Mouse (Mus musculus) spleen, adult 2 months (tissue): ENCODE measurements around the gene Fanci. TPM values are rescaled to one million over a fixed set of nuclear protein-coding genes. Genes with fewer than 3 reads are reported as not detected.
A peak's percentile ranks its signal among the peaks of the same experiment; 100 is the strongest.

Experiments used
- DNase-seq, 2 experiments: peaks; one replicate each; pipeline versions ENCODE4 v3.0.0 to v3.0.0-alpha.2; 2012 to 2021; ENCODE audit warnings: low spot score in 2 of 2, low read depth in 1 of 2
- H3K27ac ChIP-seq: fragments of 200-500 bp; 2 replicates; pipeline ENCODE4 v1.5.1; 2012; ENCODE audit warnings: low read length, inconsistent platforms; ENCODE audit not compliant: insufficient read depth
- H3K27me3 ChIP-seq: fragments of 200-500 bp; 2 replicates; pipeline ENCODE4 v1.6.1; 2012; ENCODE audit warnings: mild to moderate bottlenecking, moderate library complexity, low read length, inconsistent platforms; ENCODE audit not compliant: control insufficient read depth, insufficient read depth
- H3K36me3 ChIP-seq: fragments of 200-500 bp; 2 replicates; pipeline ENCODE4 v1.6.1; 2012; ENCODE audit warnings: mild to moderate bottlenecking, low read length, inconsistent platforms; ENCODE audit not compliant: control insufficient read depth, insufficient read depth
- H3K4me1 ChIP-seq: fragments of 200-500 bp; 2 replicates; pipeline ENCODE4 v1.6.1; 2011; ENCODE audit warnings: inconsistent platforms; ENCODE audit not compliant: control insufficient read depth, insufficient read depth, insufficient read length
- H3K4me3 ChIP-seq: fragments of 200-500 bp; 2 replicates; pipeline ENCODE4 v1.5.1; 2011; ENCODE audit warnings: mild to moderate bottlenecking, inconsistent platforms; ENCODE audit not compliant: insufficient read depth, insufficient read length; ENCODE audit errors: extremely low read depth
- CTCF ChIP-seq: fragments of 200-500 bp; IDR thresholded peaks from 2 replicates; pipeline ENCODE4 v1.5.1; 2011; ENCODE audit warnings: mild to moderate bottlenecking, inconsistent platforms; ENCODE audit not compliant: insufficient read depth, insufficient read length, insufficient replicate concordance; ENCODE audit errors: extremely low read depth
- POLR2A ChIP-seq: fragments of 200-500 bp; IDR thresholded peaks from 2 replicates; pipeline ENCODE4 v1.6.1; 2011; ENCODE audit warnings: low read depth, low read length, inconsistent platforms
- WGBS: fragments of 180-500 bp; shearing (Covaris S2); methylation state at CpG from one replicate; pipeline ENCODE4 v1.1.7; 2018; 5-methylcytosine and 5-hydroxymethylcytosine counted together
- polyA plus RNA-seq: library from polyadenylated mRNA; depleted of rRNA; stranded (reverse); fragments of >200 nt; gene quantifications from 2 replicates; pipeline ENCODE4 v1.2.3, GENCODE M21; 2012; rRNA removed

Gene Fanci
- polyA plus RNA-seq, 1 experiment: 0.99 TPM

DNA sequence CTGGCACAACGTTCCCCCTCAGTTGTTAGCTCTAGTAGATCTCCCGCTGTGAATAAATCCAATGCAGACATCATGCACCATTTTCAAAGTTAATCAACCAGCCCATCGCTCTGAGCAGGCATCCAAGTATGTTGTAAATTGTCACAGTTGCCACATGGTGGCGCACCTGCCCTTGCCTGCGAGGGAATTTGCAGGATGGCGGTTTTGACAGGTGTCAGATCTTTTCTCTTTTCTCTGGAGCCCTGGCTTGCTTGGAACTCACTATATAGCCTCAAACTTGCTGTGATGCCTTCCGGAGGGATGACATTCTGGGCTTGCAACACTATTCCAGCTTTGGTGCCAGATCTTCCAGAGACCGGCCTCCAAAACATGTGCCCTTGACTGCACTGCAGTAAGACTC is 102.2 kb downstream of the Fanci start:
- WGBS: 13% methylated on average over 8 of the region's 8 CpGs
- peak in 1 of 2 experiments; percentile 13 for DNase-seq
- TF ChIP-seq CTCF (peak; percentile 67; the same call in 1 of the 2 replicates), POLR2A (no peak)
- Histone ChIP-seq H3K27me3 (peaks cover 14% of the 10 kb centered on the region), H3K36me3 (no peaks in the 10 kb centered on the region), H3K4me1 (peaks cover 1% of the 10 kb centered on the region), H3K27ac (no peak overlapping the region), H3K4me3 (no peak overlapping the region)

DNA sequence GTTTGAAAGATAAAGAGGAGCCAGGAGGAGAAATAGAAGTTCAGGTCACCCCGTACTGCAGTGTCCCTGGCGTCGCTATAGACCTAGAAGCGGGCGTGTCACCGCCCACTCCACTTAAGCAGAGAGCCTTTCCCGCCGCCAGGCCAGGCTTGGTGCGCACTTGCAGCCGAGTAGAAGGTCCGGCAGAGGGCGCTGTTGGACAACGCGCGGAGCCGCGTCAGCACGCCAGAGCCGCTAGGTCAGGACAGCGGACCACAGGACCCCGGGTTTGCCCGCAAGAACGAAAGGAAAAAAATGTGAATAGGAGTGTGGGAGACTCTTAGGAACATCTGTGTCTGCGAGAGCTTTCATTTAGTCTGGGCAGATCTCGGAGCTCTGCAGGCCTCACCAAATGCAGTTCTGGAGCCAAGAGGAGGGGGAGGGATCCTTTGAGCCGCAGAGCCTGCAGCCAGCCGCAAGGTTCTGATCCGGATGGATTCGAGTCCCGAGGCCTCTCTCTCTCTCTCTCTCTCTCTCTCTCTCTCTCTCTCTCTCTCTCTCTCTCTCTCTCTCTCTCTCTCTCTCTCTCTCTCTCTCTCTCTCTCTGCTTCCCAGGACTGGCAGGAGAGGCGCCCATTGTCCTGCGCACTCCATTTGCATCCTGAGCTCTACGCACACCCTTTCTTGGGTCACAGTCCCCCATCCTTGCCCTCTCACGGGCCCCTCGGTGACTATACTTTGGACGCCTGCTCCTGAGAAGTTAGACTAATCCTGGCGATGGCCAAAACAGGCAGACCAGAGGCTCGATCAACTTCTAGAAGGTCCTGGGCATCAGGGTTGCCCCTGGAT is 104.5 kb downstream of the Fanci start:
- Histone ChIP-seq H3K36me3 (no peaks in the 10 kb centered on the region), H3K27me3 (peaks cover 32% of the 10 kb centered on the region), H3K4me1 (peaks cover 8% of the 10 kb centered on the region), H3K27ac (no peak overlapping the region), H3K4me3 (peak overlapping the region; percentile 35; the same call in 1 of the 2 replicates)
- TF ChIP-seq CTCF: peak; percentile 92
- no peak for TF ChIP-seq POLR2A
- WGBS: 8% methylated on average over 38 of the region's 38 CpGs
- peak; percentile 45 to 68 for DNase-seq

DNA sequence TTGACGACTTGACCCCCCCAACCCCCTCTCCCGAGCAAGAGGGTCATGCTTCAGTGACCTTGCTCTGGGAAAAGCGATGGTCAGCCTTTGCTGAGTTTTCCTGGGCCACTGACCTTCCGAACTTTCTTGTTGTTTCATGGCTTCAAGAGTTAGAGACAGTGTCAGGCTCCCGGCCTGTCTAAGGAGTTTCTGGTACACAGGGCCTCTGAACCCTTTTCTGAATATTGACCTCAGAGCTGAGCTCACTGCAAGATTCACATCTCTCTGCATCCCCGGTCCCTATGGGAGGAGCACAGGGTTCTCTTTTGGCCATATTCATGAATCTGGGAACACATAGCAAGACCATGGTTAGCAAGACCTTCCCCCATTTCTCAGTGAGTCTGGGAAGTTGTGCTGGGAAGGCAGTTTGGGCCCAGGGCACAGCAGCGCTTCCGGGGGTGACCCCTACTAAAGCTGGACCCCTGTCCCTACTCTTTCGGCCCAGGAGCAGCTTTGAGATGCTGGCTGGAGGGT is 105.1 kb downstream of the Fanci start:
- peaks cover 36% of the 10 kb centered on the region for H3K27me3 ChIP-seq
- H3K36me3 ChIP-seq: no peaks in the 10 kb centered on the region
- 26% methylated on average over 9 of the region's 9 CpGs for WGBS

DNA sequence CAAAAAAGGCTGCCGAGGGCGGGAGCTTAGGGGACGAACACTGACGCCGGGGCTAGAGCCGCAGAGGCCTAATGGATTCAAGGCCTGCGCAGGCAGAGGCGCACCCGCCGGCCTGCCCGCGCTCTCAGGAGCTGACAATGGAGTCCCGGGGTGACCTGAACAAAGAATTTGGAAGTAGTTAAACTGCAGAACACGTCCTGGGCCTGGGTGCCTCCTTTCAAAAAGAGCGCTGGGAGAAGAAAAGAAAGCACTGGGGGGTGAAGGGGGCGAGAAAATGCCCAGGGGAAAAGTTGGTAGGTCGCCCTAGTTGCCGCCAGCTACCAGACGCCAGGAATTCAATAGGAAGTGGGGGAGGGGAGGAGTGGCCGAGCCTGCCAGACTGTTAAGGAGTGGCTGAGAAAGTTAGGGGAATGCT is 106.0 kb downstream of the Fanci start:
- H3K4me3 ChIP-seq: no peak overlapping the region
- DNase-seq: no peak
- no peak overlapping the region for H3K27ac ChIP-seq
- no peaks in the 10 kb centered on the region for H3K36me3 ChIP-seq
- peaks cover 8% of the 10 kb centered on the region for H3K4me1 ChIP-seq
- TF ChIP-seq POLR2A: no peak
- TF ChIP-seq CTCF: no peak
- peaks cover 39% of the 10 kb centered on the region for H3K27me3 ChIP-seq
- 15% methylated on average over 20 of the region's 20 CpGs for WGBS

More for the DNA sequence above, 105.1 kb downstream of the Fanci start:
- H3K4me3 ChIP-seq: no peak overlapping the region
- TF ChIP-seq POLR2A (no peak), CTCF (no peak)
- no peak for DNase-seq
- H3K4me1 ChIP-seq: peaks cover 8% of the 10 kb centered on the region
- no peak overlapping the region for H3K27ac ChIP-seq

DNA sequence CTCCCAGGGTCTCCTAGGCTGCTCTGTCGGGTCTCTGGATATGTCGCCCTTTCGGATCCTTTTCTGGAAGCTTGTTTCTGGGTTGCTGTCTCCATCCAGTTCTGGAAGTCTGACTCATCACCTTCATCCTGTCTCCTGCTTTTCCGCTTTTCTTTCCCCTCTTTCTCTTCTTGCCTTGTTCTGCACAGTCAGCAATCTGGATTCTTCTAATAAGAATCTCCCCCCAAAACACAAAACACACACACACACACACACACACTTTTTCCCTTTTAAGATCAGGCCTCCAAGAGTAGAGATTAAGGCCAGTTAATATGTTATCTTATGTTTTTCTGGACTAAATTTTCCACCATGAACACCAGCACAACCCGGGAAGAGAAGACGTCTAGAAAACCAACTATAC is 106.6 kb downstream of the Fanci start:
- TF ChIP-seq CTCF: no peak
- TF ChIP-seq POLR2A: no peak
- Histone ChIP-seq H3K27me3 (peaks cover 39% of the 10 kb centered on the region), H3K27ac (no peak overlapping the region), H3K4me1 (peaks cover 8% of the 10 kb centered on the region), H3K36me3 (no peaks in the 10 kb centered on the region), H3K4me3 (no peak overlapping the region)
- no peak for DNase-seq
- 18% methylated on average over 6 of the region's 6 CpGs for WGBS

DNA sequence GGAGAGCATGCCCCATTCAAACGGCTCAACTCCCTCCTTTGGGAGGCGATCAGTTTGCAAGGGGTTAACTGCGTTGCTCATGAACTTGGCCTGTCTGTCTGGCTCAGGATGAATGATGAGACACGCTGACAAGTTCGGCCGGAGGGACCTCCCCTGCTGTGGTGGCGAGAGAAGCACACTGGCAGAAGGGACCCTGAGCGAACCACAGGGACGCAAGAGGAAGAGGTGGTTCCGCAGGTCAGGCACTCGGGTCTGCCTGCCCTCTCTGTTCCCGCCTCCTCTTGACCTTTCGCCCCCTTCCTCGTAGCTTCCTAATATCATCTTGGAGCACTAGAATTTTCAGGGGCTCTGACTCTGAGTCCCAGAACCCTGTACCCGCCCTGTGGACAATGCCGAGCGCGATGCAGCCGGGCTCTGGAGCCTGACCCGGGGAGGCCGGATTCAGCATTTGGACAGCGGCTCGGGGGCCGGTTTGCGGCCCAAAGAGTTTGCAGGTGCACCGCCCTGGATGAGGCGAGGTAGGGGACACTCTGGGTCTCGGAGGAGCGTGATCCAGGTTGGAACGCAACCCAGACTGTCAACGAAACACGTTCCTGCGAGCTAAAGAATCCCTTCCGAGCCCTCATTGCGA is 107.4 kb downstream of the Fanci start:
- WGBS: 3% methylated on average over 35 of the region's 35 CpGs
- Histone ChIP-seq H3K4me3 (no peak overlapping the region), H3K4me1 (peaks cover 8% of the 10 kb centered on the region), H3K36me3 (no peaks in the 10 kb centered on the region), H3K27me3 (peaks cover 39% of the 10 kb centered on the region), H3K27ac (no peak overlapping the region)
- no peak for TF ChIP-seq CTCF
- no peak for TF ChIP-seq POLR2A
- peak in 1 of 2 experiments; percentile 19 for DNase-seq

Other genes with a start within 250 kb of the Fanci start
- gene Mfge8, start 242.9 kb upstream of the Fanci start, polyA plus RNA-seq: 799 and 1,110 TPM in 2 replicates
- gene Abhd2, start 118.7 kb upstream of the Fanci start, polyA plus RNA-seq: 12.8 and 13.5 TPM in 2 replicates
- not detected in 2 replicates for gene Rlbp1, start 4.9 kb upstream of the Fanci start, polyA plus RNA-seq
- 53.8 and 54.6 TPM in 2 replicates for gene Polg, start 74.4 kb downstream of the Fanci start, polyA plus RNA-seq
- gene Rhcg, start 225.7 kb downstream of the Fanci start, polyA plus RNA-seq: 0.07 TPM in 1 of 2 replicates, not detected in the other